In the genomic region with DNA sequence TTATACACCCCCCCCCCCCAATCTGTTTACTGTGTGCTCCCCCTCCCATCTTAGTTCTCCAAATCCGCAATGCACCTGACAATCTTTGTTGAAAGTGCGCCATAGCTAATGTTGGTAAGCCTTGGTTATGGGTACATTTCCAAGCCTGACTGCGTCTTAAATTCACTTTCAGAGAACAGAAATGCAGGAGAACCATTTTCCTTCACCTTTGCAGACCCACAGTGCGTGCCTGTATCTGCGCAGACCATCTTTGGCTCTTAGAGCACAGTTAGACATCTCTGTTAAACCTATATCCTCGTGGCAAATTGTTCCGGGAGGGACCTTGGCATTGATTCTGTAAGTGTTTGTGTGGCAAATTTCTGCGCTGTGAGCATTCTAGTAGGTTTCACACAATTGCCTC, we compare ENCODE assay signal across 8 mouse cellular contexts. TPM values are rescaled to one million over a fixed set of nuclear protein-coding genes. Genes with fewer than 3 reads are reported as not detected.
DNase-seq lines count a peak whose midpoint lies in the region; ATAC-seq and TF ChIP-seq lines count a peak whose summit lies in the region.
"Had no signal": no experiment of that assay in that cellular context is flagged by ENCODE, and none has a peak within 500 bp of the region (broad histone marks: within the 10 kb centered on the region; RNA-seq: fewer than 3 reads in every experiment).

No protein-coding gene starts in this region.

- peak overlapping the region; percentile 54; the same call in 1 of the 2 replicates for H3K9ac ChIP-seq in forebrain, embryonic 16.5 days (replicated peaks; ENCODE audit: low read depth, low read length)
- no peak overlapping the region for H3K9ac ChIP-seq in limb, embryonic 12.5 days (replicated peaks)
- H3K9ac ChIP-seq in stomach, embryonic 15.5 days = no peak overlapping the region
- H3K9ac ChIP-seq: liver, embryonic 15.5 days had no signal

- H3K27me3 ChIP-seq in forebrain, embryonic 16.5 days (replicated peaks; ENCODE audit: control insufficient read depth, insufficient read depth, low read length) = no peaks in the 10 kb centered on the region
- H3K27me3 ChIP-seq in limb, embryonic 12.5 days = peaks cover 6% of the 10 kb centered on the region; the same call in 1 of the 2 replicates
- no peaks in the 10 kb centered on the region for H3K27me3 ChIP-seq in stomach, embryonic 15.5 days (replicated peaks)

- WGBS in forebrain, embryonic 16.5 days = 68% methylated on average over 8 of the region's 8 CpGs
- WGBS in limb, embryonic 12.5 days = 82% methylated on average over 8 of the region's 8 CpGs
- WGBS in stomach, embryonic 15.5 days = 86% methylated on average over 8 of the region's 8 CpGs

- peak overlapping the region; percentile 68 for H3K4me2 ChIP-seq in forebrain, embryonic 16.5 days (ENCODE audit: low read length)
- H3K4me2 ChIP-seq in limb, embryonic 12.5 days = peak overlapping the region; percentile 71
- peak overlapping the region; percentile 72; the same call in 1 of the 2 replicates for H3K4me2 ChIP-seq in stomach, embryonic 15.5 days

- DNase-seq in left cerebral cortex, adult 2 months (ENCODE audit: extremely low spot score in 1 of 2, low spot score in 2 of 2) = no peak
- DNase-seq in left cerebral cortex, postnatal 14 days (ENCODE audit: low spot score in 2 of 2) = no peak
- no peak for DNase-seq in urinary bladder, adult 18-20 months (ENCODE audit: low spot score in 2 of 2)
- no peak for DNase-seq in left cerebral cortex, postnatal 25 days (ENCODE audit: low spot score in 2 of 2)

- peaks cover 9% of the 10 kb centered on the region for H3K4me1 ChIP-seq in forebrain, embryonic 16.5 days (replicated peaks; ENCODE audit: control insufficient read depth, insufficient read depth, low read length)
- H3K4me1 ChIP-seq in limb, embryonic 12.5 days (replicated peaks) = 0 out of 2 replicates have a peak, but pooled peaks cover 5% of the 10 kb centered on the region
- H3K4me1 ChIP-seq in stomach, embryonic 15.5 days = no peaks in the 10 kb centered on the region
- H3K4me1 ChIP-seq: liver, embryonic 15.5 days had no signal

- H3K27ac ChIP-seq in left cerebral cortex, adult 2 months = peak overlapping the region; percentile 85
- H3K27ac ChIP-seq in forebrain, embryonic 16.5 days (ENCODE audit: low read length) = no peak overlapping the region
- H3K27ac ChIP-seq in limb, embryonic 12.5 days = no peak overlapping the region
- no peak overlapping the region for H3K27ac ChIP-seq in stomach, embryonic 15.5 days
- H3K27ac ChIP-seq: liver, embryonic 15.5 days had no signal

- intact Hi-C loops in left cerebral cortex, adult 2 months (cut with DNase I) = loop anchor here (5.0 kb wide), 1 partner anchor 40 kb away; no protein-coding TSS in a partner anchor
- intact Hi-C loops in left cerebral cortex, postnatal 14 days (cut with DNase I) = no loop called here
- intact Hi-C loops in left cerebral cortex, postnatal 25 days (cut with DNase I) = loop anchor here (2.0 kb wide), 1 partner anchor 25 kb away; no protein-coding TSS in a partner anchor

- ATAC-seq in forebrain, embryonic 16.5 days = no peak
- ATAC-seq in limb, embryonic 12.5 days (ENCODE audit: insufficient number of reproducible peaks, insufficient read depth, low FRiP score, low TSS enrichment, low read depth) = no peak
- ATAC-seq in stomach, embryonic 15.5 days (ENCODE audit: insufficient read depth, low FRiP score, low read depth) = no peak

- H3K9me3 ChIP-seq in forebrain, embryonic 16.5 days (ENCODE audit: control insufficient read depth, low read length) = peaks cover 19% of the 10 kb centered on the region
- H3K9me3 ChIP-seq in limb, embryonic 12.5 days = peaks cover 16% of the 10 kb centered on the region
- no peaks in the 10 kb centered on the region for H3K9me3 ChIP-seq in stomach, embryonic 15.5 days
- H3K9me3 ChIP-seq: liver, embryonic 15.5 days had no signal

- peak overlapping the region; percentile 16; the same call in 1 of the 2 replicates for H3K4me3 ChIP-seq in left cerebral cortex, adult 2 months
- peak overlapping the region; percentile 51 for H3K4me3 ChIP-seq in forebrain, embryonic 16.5 days (replicated peaks; ENCODE audit: low read length)
- H3K4me3 ChIP-seq in limb, embryonic 12.5 days (replicated peaks) = peak overlapping the region; percentile 44
- no peak overlapping the region; the same call in 1 of the 2 replicates for H3K4me3 ChIP-seq in stomach, embryonic 15.5 days (replicated peaks)

- H3K36me3 ChIP-seq in forebrain, embryonic 16.5 days (ENCODE audit: control insufficient read depth, insufficient read depth) = peaks cover 13% of the 10 kb centered on the region
- H3K36me3 ChIP-seq in limb, embryonic 12.5 days = peaks cover 10% of the 10 kb centered on the region
- no peaks in the 10 kb centered on the region for H3K36me3 ChIP-seq in stomach, embryonic 15.5 days
- H3K36me3 ChIP-seq: liver, embryonic 15.5 days had no signal

- no peak for TF ChIP-seq CTCF in left cerebral cortex, adult 2 months (IDR thresholded peaks at IDR 0.05)

RNA-seq across cellular contexts. Expression of gene Nap1l5, which starts 0.5 kb away (rescaled TPM):
- total RNA-seq in left cerebral cortex, adult 2 months (2021) = 100 to 1,000 TPM; 337 to 344 TPM
- total RNA-seq in left cerebral cortex, postnatal 14 days (2021) = 100 to 1,000 TPM; 236 to 310 TPM
- 82.8 and 111 TPM in 2 replicates for polyA plus RNA-seq in forebrain, embryonic 16.5 days (2015; fragmentation: Nextera tagmentation; extraction: Ambion mirVana)
- 2.5 and 3.4 TPM in 2 replicates for polyA plus RNA-seq in limb, embryonic 12.5 days (2016; fragmentation: Nextera tagmentation; extraction: Ambion mirVana)
- 7.3 and 8.6 TPM in 2 replicates for polyA plus RNA-seq in stomach, embryonic 15.5 days (2015; fragmentation: Nextera tagmentation; extraction: Ambion mirVana)
- total RNA-seq in left cerebral cortex, postnatal 25 days (2021) = 100 to 1,000 TPM; 306 to 357 TPM
